Mouse (Mus musculus) urinary bladder, postnatal 36 days (tissue): Measurements from ENCODE around the gene Cdkn1b.

ENCODE experiments used
- DNase-seq, 2 experiments: peaks; one replicate each; pipeline ENCODE4 v3.0.0; 2022; ENCODE audit warnings: low spot score in 2 of 2, mixed read lengths in 1 of 2

Gene Cdkn1b

DNA sequence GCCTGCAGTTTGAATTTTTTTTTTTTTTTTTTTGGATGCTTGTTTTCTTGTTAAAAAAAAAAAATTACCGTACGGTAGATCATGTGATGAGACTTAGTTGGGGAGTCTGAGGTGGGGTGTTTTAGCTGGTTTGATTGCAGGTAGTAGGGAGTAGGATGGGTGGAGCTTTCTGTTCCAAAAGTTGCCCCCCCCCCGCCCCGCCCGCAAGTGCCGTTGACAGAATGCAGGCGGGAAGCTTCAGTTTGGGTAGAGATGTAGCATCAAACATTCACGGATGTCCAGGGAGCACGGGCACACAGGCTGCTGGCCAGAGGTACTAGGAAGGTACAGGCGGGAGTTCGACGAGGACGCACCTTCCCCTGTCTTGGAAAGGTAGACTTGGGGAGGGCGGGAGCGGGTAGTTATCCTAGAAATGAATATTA is 8.7 kb downstream of the Cdkn1b start:
- DNase-seq: no peak

DNA sequence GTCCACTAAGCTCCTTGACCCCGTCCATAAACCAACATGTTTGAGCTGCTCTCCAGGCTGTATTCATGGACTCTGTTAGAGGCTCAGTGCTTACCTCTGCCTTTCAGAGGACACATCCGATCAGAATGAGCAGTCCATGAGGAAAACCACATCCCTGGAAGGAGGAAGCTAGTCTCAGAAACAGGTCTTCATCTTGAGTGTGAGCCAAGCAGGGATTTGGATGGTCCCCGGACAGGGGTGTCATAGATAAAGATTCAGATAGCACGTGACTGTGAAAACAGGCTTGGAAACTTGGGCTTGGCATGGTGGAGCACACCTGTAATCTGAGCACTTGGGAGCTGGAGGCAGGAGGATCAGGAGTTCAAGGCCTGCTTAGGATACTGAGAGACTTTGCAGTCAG is 9.7 kb downstream of the Cdkn1b start:
- DNase-seq: no peak

DNA sequence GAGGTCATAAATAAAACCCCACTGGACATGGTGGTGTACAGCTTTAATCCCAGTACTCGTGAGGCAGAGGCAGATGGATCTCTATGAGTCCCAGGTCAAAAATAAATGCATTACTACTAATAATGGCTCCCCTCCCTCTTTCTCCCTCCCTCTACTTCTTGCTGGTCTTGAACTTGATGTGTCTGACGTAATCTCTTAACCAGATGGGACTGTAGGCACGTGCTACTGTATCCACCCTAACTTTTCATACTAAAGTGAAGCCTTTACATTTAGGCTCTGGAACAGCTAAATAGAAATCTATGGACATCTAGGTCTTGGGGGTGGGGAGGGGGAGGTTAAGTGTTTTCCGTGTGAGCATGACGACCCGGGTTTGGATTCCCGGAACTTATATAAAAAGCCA is 10.2 kb downstream of the Cdkn1b start:
- no peak for DNase-seq

DNA sequence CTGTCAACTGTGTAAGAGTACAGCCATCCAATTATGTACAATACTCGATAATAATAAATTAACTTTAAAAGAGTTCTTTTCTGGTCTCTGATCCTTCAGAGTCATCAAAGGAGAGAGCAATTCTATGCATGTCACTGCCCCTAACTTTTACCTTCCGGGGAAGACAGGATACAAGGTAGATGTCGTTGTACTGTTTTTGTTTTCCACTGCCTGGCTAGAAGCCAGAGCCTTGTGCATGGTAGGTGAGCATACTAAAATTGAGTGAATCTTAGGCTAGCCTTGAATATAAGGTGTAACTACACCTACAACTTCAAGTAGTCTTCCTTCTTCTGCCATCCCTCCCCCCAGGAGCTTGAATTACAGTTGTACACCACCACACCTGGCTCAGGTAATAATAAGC is 10.9 kb downstream of the Cdkn1b start:
- DNase-seq: no peak

DNA sequence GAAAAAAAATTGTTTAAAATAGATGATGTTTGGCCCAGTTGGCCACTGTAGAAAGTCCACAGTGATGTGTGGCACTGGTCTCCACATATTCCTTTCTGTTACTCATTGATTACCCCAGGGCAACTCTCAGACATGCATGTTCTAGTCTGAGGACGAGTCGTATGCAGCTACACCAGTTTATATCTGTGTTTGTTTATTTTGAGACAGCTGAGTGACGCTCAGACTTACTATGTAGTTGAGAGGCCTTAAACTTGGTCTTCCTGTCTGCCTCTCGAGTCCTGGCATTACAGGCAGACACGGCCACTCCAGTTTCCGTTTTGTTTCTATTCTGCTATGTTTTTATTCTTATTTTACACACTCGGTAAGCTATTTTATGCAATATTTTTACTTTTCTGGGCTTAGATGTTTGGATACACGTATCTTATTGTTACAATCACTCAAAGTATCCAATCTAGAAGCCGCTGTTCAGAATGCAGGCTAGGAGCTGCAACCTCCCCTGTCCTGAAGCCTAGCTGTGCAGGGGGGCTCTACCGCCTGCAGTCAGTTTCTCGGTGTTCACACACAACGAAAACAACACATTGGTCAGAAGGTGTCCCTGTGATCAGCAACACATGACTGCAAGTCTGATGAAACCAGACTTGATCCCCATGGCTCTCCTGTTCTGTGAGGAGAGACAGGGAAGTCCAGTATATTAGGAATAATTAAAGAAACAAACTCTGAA is 12.4 kb downstream of the Cdkn1b start:
- DNase-seq: no peak

DNA sequence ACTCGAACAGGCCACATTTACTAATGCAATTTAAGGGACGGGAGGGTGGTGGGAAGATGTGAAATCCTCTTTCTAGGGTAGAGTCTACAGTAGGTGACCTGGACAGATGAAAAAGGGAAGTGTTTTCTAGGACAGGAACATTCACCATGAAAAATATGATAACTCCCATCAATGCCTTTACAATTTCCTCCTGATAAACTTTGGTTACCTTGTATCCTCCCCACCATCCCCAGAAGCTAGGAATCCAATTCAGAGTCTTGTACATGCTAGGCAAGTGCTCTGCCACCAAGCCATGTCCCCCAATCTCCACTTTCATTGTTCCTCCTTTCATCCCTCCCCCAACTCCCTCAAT is 13.0 kb downstream of the Cdkn1b start:
- no peak for DNase-seq

DNA sequence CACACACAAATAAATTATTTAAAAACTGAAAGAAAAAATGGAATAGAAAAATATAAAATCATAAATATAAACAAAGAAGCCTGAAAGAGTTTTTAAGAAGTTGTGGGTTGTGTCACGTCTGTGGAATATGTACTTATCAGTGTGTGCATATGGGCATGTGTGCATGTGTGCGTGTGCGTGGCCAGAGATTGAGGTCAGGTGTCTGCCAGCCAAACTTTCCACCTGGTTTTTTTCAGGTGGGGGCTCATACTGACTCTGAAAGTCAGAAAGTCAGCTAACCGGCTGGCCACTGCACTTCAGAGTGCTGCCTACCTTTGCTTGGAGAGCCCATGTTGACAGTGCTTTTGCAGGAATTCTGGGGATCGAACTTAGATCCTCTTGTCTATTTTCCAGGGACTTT is 14.1 kb downstream of the Cdkn1b start:
- no peak for DNase-seq

DNA sequence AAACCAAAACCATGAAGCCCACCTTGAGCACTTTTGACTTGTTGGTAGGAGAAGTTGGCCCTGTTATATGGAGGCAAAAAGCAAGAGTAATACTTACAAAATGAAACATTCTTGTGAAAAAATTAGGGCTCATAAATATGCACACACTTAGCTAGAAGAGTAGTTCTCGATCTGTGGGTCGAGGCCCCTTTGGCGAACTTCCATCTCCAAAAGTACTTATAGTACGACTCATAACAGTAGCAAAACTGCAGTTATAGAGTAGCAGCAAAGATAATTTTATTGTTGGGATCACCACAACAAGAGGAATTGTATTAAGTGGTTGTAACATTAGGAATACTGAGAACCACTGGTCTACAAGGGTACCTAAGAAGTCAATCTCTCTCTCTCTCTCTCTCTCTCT is 19.6 kb downstream of the Cdkn1b start:
- no peak for DNase-seq

DNA sequence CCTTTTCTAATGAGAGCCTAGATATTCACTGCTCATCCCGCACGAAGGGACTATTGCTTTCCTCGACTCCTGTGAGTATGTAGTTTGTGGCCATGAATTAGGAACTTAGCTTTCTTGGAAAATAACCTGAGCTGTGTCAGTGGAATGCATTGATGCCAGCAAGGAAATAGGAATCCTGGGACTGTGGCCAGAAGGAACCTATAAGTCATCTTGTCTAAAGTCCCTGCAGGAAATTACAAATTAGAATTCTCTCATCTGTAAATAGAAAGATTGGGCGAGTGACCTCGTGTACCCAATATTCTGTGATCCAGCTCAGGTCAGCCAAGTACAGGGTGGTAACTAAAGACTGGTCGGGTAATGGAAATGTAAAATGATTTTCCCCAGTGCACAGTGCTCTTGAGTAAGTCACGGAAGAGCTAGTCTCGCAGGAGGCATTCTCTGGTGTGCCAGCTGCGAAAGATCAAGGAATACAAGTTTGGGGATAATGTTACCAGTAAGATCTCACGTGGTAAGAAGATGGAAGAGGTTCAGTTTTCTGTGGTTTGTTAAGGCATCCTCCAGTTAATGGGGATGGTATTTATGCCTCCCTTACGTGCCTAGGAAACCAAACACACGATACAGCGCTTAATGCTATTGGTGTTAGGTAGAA is 23.7 kb downstream of the Cdkn1b start:
- DNase-seq: no peak

DNA sequence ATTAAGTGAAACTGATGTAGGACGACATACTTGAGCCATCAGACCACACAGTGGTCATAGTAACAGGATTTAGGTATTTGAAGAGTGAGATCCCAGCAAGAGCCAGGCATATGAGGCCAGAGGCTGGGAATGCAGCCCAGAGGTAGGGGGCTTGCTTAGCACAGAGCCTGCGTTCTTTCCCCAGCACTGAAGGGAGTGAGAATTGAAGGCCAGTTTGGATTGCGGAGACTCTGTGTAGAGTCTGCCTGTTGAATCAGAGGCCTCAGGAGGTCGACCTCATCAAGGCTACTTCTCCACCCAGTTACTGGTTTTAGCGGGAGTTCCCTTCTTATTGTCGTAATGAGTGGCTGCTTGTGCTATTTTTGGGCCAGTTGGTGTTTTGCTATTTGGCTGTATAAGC is 25.9 kb downstream of the Cdkn1b start:
- DNase-seq: no peak

DNA sequence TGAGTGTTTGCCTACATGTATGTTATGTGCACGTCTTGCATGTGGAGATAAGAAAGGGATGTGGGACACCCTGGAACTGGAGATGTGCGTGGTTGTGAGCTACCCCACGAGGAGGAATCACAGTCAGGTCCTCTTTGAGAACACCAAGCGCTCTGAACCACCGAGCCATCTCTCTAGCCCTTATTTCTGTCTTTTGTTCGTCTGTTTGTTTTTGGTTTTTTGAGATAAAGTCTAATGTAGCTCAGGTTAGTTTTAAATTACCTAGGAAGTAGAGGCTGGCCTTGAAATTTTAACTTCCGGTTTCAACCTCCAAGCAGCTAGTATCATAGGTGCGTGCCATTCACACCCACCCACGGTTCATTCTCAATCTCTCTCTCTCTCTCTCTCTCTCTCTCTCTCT is 26.7 kb downstream of the Cdkn1b start:
- DNase-seq: no peak

DNA sequence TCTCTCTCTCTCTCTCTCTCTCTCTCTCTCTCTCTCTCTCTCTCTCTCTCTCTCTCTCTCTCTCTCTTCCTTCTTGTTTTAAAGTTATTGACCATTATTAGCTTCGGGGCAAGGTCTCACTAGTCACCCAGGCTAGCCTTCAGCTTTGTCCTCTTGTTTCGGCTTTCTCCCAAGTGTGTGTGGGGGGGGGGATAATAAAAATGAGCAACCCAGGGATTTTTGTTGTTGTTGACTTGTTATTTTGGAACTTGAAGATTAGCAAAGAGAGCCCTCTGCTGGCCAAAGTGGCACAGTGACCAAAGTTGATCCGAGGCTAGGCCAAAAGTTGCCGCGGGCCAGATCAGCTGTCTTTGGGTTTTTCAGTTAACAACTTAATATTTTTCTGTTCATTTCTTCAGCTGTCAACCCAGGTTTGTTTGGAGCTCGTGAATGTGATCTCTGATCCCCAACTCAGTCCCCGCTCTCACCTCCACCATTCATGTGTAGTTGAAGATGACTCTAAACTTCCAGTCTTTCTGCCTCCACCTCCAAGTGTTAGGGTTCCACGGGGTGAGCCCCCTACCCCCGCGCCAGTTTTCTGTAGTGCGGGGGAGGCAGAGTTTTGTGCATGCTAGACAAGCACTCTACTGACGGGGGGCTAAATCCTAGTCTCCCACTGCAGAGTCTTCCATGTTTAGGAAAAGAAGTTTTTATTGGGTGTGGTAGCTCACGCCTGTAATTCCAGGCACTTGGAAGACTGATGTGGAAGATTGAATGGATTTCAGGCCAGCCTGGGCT is 27.3 kb downstream of the Cdkn1b start:
- peak; percentile 50 to 76 for DNase-seq

DNA sequence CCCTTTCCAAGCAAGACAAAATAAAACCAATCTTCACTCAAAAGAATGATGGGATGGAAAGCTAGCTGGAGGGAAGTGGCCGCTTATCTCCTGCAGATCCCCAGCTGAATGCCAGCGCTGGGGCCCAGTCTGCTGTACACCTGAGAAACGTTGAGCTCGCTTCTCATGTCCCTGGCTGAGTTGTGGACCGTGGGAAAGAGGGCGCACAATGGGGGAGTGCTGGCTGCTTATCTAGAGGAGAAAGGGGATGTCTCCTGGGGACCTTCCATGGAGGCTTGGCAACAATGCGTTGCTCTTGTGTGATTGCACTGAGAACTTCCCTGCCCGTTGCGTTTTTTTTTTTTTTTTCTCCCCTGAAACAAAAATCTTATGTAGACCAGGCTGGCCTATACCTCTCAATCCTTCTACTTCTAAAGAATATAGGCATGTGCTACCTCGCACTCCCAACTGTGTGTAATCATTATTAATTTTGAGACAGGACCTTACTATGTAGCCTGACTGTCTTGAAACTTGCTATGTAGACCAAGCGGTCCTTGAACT is 28.4 kb downstream of the Cdkn1b start:
- DNase-seq: no peak

DNA sequence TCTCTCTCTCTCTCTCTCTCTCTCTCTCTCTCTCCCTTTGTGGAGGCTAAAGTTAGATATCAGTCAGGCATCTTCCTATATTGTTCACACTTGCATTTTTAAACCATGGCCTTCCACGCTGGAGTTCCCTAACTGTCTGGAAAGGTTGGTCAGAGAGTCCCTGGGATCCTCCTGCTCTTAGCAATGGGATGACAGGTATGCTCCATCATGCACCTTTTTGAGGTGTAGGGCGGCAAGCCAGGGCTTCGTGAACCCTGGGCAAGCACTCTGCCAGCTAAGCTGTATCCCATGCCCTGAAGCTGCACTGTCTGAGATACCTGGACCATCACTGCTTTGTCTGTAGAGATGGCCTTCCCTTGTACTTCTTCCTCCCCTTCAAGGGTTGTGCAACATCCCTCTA is 29.0 kb downstream of the Cdkn1b start:
- DNase-seq: no peak

DNA sequence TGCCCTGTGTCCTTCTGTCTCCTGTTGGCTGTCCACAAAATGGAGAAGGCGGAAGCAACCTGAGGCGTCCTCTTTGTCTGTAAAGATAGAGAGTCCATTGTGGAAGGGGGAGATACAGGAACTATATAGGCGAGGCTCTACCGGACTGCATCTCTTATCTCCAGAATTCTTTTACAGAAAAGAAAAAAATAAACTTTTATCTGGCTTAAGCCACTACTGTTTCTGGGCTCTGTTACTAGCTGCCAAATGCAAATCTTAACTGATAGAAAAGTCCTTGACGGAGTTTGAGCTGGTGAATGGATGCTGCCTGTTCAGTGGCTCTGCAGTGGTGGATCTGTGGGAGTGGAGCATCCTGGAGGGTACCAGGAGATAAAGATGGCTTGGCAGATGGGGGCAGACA is 31.2 kb downstream of the Cdkn1b start:
- DNase-seq: no peak

DNA sequence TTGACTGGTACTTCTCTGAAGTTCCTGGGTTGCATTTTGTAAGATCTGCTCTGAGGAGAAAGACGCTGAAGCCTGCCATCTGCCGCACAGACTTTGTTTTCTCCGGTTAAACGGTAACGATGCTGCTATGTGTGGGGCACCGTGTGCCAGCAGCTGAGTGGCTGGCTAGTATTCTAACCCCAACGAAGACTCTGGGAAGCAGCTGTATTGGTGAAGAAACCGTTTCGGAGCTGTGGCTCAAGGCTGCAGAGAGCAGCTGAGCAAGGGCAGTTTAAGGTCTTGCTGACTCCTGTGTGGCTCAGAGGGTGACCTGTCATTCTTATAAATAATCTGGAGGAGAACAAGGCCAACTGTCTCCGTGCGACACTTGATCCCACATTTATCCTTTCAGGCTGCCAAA is 33.8 kb downstream of the Cdkn1b start:
- DNase-seq: no peak

DNA sequence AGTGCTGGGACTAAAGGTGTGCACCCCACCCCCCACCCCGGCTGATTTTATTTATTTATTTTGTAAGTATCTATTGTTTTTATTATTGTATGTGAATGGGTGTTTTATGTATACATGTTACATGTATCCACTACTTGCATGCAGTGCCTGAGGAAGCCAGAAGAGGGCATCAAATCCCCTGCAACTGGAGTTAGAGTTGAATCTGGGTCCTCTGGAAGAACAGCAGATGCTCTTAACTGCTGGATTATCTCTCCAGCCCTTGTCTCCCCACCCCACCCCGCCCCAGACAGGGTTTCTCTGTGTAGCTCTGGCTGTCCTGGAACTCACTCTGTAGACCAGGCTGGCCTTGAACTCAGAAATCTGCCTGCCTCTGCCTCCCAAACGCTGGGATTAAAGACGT is 36.2 kb downstream of the Cdkn1b start:
- no peak for DNase-seq

DNA sequence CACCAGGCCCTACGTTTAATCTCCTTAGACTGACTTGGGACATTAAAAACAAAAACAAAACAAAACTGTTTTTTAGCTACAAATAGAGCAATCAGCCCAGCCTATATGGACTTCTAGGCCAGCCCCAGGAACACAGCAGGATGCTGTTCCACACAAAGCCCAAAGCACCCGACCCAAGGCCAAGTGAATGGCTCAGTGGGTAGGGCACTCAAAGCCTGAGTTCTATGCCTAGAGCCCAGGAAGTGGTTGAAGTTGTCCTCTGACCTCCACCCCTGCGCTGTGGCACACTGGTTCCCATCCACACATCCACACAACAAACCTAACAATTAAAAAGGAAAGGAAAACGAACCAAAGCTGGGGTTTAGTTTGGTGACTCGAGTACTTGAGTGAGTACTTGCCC is 41.1 kb downstream of the Cdkn1b start:
- DNase-seq: no peak

DNA sequence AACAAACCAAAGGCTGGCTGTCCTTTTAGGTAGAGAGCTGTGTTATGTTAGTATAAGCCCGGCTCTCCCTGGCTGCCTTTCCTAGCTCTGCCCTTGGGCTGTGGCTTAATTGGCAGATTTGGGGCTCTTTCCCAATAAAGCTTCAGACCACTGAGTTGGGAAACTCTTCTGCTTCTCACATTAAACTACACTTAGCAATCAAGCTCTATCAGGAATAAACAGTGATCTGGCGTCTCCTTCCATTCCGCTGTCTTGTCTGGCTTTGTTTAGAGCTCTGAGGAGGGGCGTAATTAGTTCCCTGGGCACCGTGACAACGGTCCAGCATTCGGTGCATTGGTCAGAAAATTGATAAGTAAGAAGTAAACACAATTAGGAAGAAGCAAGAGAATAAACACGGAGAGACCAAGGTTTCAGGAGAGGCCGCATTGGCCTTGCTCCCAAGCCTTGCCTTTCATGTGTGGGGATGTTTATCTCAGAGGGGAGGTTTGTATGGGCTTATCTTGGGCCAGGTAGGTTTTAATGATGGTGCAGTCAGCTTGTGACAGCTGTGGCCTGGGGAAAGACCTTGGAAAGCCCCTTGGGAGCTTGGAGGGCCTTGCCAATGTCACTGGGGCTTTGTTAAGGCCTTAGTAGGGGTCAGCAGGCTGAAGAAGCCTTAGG is 41.8 kb downstream of the Cdkn1b start:
- no peak for DNase-seq

DNA sequence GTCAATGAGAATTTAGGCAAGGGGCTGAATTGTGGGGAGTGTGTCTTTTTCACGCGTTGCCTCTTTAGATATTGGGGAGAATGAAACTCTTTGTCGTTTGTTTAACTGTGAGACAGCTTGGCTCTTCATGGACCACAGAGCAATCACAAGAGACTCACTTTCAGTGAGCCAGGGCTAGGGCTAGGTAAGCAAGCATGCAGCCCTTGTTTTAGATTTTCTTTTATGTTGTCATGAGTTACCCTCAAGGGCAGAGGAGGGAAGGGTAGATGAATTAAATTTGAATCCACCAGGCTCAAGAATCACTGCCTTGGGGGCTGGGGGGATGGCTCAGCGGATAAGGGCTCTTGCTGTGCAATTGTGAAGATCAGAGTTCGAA is 42.3 kb downstream of the Cdkn1b start:
- no peak for DNase-seq

DNA sequence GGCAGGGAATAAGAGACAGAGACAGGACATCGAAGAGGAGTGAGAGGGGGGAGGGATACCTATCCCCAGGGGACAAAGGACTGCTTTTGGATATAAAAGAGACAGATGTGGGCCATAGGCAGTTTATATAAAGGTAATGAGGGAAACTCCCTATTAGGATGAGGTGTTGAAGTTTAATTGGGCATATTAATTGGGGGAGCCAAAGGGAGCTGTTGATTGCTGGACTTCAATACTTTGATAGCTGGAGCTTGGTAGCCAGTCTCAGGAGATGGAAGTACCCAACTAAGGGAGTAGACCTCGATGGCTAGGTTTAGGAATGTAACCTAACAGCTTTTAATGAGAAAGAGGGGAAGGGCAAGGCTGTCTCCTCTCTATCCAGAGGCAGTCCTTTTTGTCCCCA is 43.7 kb downstream of the Cdkn1b start:
- no peak for DNase-seq

DNA sequence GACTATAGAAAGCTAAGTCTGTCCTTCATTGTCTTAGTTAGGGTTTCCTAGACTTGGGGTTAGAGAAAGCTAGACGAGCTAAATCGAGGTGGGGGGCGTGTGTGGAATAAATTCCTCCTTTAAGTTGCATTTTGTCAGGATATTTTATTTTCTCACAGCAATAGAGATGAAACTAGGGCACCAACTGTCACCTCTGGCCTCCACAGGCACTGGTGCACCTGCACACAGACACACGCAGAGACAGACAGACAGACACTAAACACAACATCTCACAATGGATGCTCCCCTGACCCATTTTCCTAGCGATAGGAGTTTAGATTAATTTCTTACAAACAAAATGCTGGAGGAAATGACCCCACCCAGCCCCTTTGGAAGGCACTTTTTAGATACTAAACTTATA is 46.5 kb downstream of the Cdkn1b start:
- no peak for DNase-seq
